Mouse (Mus musculus) B cell, adult 2 months (primary cell): Measurements from ENCODE around the gene Tmem185a.
"Not testable (repeated sequence)": the region's sequence is repeated elsewhere in the genome, so short reads cannot be mapped to it uniquely, and the experiment has no call there.

Source experiments
- DNase-seq, 2 experiments: peaks; one replicate each; pipeline ENCODE4 v3.0.0; 2022

Gene Tmem185a

DNA sequence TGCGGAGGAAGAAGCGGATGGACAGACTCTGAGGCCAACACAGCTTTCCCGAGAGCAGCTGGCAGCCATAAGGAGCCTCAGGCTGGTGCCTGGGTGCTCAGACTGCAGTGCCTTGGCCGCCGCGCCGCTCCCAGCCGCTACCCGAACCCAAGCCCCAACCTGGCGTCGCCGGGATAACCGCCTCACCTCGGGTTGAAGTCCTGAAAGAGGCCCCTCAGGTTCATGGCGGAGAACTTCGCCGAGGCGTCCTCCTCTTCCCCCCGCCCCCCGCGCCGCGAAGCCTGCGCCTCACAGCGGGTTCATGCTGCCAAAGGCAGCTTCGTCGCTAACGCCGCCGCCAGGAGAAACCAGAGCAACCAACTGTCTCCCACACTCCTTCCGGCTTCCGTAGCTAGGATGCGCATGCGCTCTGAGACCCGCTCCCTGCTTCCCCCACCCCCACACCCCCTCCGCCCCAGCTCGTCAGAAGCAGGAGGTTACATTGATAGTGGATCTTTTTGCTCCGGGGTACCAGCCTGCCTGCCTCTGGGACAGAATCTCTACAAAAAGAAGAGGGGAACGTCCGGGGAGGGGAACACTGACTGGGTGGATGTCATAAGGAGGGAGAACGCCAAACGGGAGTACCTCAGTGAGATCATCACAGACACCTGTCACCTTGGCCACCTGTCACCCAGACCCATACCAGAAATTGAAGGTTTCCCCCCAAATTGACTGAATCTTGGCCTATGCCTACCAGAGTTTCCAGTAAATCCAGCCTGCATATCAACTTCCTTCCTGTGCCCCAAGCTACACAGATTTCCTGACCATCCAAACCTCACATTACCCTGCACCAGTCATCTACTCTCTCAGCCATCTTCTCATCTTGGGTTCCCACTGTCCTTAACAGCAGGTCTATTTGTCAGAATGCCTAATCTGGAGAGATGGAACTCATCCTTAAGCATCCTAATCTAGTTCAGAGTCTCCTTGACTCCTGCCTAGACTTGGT is at the start of gene Tmem185a:
TSS of gene Tmem185a (minus strand) at position 389 of the 985 bp plus-strand sequence.
- peak; percentile 76 to 78 for DNase-seq

DNA sequence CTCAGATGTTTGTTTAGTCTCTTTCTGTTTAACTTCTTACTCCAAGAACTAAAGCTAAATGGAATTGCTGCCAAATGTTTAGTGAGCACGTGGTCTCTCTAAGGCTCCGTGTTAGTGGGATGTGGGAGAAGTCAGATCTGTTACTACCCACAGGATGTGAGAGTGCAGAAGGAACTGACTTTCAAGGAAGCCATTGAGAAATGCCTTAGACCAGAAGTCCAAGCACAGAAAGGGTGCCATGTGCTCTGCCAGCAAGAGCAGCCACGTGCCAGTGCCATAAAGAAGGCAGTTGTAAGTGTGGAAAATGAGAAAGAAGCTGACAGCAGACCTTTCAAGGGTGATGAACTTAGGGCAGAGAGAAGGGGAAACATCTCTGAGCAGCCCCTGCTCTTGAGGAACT is 37.4 kb upstream of the Tmem185a start:
- DNase-seq: not testable (repeated sequence)

DNA sequence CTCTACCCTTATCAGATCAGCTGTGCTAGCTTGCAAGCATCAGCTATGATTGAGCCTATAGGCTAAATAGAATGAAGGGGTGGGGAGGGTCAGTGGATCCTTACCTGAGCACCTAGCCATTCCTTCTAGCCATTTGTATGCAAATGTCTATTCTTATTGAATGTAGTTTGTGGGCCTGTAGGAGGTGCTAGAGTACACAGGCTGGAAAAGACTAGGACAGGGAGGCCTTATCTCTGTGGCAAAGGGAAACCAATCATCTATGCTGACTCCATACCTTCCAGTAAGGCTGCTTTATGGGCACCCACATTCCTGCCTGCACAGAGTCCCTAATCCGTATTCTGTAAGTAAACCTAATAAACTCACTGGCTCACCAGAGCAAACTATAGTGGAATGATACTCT is 10.3 kb upstream of the Tmem185a start:
- not testable (repeated sequence) for DNase-seq

DNA sequence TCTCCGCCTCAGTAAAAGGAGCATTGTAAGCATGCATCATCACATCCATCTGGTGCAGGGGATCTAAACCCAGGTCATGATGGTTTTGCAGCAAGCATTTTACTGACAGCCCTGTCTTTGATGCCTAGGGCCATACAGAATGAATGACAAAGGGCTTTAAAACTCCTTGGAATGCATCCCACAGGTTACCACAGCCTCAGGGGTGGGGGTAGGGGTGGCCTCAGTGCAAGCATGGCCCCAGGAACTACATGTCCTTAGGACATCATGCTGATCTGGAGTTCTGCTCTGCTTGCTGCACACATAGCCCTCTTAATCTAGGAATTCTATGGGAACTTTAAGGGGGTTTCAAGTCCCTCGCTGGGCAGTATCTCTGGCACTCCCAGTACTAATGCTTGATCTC is 5.2 kb upstream of the Tmem185a start:
- DNase-seq: no peak

DNA sequence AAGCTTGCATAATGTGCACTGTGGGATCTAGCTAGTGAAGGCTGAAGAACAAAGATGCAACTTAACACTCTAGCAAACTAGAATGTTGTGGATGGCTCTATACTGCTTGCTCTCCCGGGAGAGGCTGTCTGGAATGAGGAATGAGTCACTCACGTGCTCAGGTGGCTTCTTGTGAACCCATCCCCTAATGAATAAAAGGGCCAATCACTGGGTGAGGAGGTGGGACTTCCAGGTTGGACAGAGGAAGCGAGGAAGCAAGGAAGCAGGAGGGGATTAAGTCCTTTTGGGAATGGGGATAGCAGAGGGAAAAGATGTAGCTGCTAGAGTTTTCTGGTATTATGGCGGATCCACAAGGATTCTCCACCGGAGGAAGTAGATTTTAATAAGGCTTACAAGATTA is 1.7 kb upstream of the Tmem185a start:
- no peak for DNase-seq

DNA sequence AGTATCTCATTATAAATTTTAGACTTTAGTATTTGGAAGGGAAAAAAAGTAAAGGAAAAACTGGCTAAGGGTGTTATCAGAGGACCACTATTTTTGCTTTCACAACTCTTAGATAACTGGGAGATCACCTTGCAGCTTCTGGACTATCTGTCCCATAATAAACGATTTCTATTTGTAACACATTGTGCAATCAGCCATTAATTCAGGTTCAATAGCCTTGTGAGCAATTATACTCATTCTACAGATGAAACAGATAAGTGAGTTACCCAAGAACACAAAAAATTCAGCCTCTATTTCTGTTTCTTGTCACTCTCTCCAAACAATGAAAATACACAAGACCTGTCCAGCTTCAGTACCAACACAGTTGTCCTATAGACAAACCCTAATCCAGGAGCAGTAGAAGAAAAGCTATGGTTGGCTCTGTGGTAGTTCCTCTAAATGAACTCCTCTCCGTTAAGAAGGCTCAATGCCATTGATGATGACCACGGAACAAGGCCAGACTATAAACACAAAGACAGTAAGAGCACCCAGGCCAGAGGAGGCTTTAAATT is 1.7 kb downstream of the Tmem185a start:
- no peak for DNase-seq

DNA sequence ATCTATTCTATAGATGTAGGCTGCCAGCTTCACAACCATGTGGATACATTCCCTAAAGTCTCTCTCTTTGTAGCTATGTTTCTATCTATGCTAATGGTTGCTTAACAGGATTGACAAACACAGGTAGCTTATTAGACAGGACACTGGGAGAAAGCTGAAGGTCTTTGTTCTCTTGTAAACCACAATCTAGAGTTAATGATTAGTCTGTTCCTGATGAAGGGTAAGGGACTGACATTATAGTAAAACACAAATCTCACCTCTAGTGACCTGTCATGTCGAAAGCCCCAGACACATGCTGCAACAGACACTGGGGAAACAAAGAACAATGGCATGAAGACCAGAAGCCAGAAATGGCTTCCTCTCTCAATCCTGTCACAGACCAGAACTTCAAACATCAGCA is 10.1 kb downstream of the Tmem185a start:
- no peak for DNase-seq

DNA sequence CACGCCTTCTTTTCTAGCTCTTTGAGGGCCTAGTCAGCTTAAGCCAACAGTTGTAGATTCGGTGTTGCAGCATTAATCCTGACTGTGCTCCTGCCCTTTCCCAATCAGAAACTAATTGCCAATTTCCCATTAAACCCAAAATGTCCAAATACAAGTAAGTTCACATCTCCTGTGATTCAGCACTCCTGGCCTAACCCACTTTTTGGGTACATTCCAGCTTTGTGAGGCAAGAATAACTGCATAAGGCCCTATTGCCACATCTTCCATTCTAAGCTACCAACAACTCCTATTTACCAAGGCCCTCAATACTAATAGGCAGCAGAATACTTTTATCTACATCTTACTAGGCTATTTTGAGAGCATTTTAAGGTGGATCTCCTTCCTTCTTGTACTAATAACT is 11.5 kb downstream of the Tmem185a start:
- DNase-seq: no peak

DNA sequence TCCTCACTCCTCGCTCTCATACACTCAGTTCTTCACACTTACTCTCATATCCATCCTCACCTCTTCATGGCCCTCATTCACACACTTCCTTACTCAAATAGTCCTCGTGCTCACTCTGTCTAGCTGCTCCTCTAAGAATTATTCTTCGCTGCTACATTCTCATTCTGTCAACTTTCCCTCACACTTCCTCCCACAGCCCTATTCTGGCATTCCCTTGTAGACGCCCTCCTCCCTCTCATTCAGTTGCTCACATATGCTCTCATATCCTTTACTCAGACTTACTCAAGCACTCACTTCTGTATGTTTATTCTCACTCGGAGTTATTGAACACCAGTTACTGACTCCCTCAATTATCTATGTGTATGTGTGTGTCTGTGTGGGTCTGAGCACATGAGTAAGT is 13.4 kb downstream of the Tmem185a start:
- DNase-seq: no peak

DNA sequence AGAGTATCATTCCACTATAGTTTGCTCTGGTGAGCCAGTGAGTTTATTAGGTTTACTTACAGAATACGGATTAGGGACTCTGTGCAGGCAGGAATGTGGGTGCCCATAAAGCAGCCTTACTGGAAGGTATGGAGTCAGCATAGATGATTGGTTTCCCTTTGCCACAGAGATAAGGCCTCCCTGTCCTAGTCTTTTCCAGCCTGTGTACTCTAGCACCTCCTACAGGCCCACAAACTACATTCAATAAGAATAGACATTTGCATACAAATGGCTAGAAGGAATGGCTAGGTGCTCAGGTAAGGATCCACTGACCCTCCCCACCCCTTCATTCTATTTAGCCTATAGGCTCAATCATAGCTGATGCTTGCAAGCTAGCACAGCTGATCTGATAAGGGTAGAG is 24.6 kb downstream of the Tmem185a start:
- not testable (repeated sequence) for DNase-seq

DNA sequence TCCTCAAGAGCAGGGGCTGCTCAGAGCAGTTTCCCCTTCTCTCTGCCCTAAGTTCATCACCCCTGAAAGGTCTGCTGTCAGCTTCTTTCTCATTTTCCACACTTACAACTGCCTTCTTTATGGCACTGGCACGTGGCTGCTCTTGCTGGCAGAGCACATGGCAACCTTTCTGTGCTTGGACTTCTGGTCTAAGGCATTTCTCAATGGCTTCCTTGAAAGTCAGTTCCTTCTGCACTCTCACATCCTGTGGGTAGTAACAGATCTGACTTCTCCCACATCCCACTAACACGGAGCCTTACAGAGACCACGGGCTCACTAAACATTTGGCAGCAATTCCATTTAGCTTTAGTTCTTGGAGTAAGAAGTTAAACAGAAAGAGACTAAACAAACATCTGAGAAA is 51.5 kb downstream of the Tmem185a start:
- not testable (repeated sequence) for DNase-seq
